Mouse (Mus musculus): ENCODE data around the gene Pitpnc1.

Pitpnc1 gene

GRCm38 (mm10) chr11:107441050-107441449 is 29.4 kb downstream of the Pitpnc1 start:
- no peak for DNase-seq (ENCODE audit: low read depth)

- DNase-seq (ENCODE audit: low read depth) = no peak
Observed at GRCm38 (mm10) chr11:107438140-107438539, 32.4 kb downstream of the Pitpnc1 start.

GRCm38 (mm10) chr11:107437723-107438122 is 32.8 kb downstream of the Pitpnc1 start:
- no peak for DNase-seq (ENCODE audit: low read depth)

- DNase-seq (ENCODE audit: low read depth) = no peak
Observed at GRCm38 (mm10) chr11:107435776-107436449, 34.6 kb downstream of the Pitpnc1 start.

- no peak for DNase-seq (ENCODE audit: low read depth)
Observed at GRCm38 (mm10) chr11:107431197-107431965, 39.1 kb downstream of the Pitpnc1 start.

GRCm38 (mm10) chr11:107428011-107428410 is 42.5 kb downstream of the Pitpnc1 start:
- no peak for DNase-seq (ENCODE audit: low read depth)

- DNase-seq (ENCODE audit: low read depth) = no peak
Observed at GRCm38 (mm10) chr11:107424176-107424575, 46.3 kb downstream of the Pitpnc1 start.

- no peak for DNase-seq (ENCODE audit: low read depth)
Observed at GRCm38 (mm10) chr11:107422356-107422754, 48.1 kb downstream of the Pitpnc1 start.

- DNase-seq (ENCODE audit: low read depth) = no peak
Observed at GRCm38 (mm10) chr11:107421751-107422355, 48.6 kb downstream of the Pitpnc1 start.

- no peak for DNase-seq (ENCODE audit: low read depth)
Observed at GRCm38 (mm10) chr11:107419925-107420324, 50.6 kb downstream of the Pitpnc1 start.

GRCm38 (mm10) chr11:107417041-107417583 is 53.4 kb downstream of the Pitpnc1 start:
- DNase-seq (ENCODE audit: low read depth) = peak; percentile 58

GRCm38 (mm10) chr11:107416561-107416926 is 54.0 kb downstream of the Pitpnc1 start:
- no peak for DNase-seq (ENCODE audit: low read depth)

GRCm38 (mm10) chr11:107415901-107416560 is 54.5 kb downstream of the Pitpnc1 start:
- no peak for DNase-seq (ENCODE audit: low read depth)

GRCm38 (mm10) chr11:107414996-107415747 is 55.3 kb downstream of the Pitpnc1 start:
- DNase-seq (ENCODE audit: low read depth) = no peak

GRCm38 (mm10) chr11:107413251-107413655 is 57.2 kb downstream of the Pitpnc1 start:
- no peak for DNase-seq (ENCODE audit: low read depth)

GRCm38 (mm10) chr11:107412128-107412527 is 58.4 kb downstream of the Pitpnc1 start:
- no peak for DNase-seq (ENCODE audit: low read depth)

GRCm38 (mm10) chr11:107411576-107411975 is 58.9 kb downstream of the Pitpnc1 start:
- DNase-seq (ENCODE audit: low read depth) = no peak

- no peak for DNase-seq (ENCODE audit: low read depth)
Observed at GRCm38 (mm10) chr11:107410804-107411203, 59.7 kb downstream of the Pitpnc1 start.

- no peak for DNase-seq (ENCODE audit: low read depth)
Observed at GRCm38 (mm10) chr11:107410090-107410732, 60.3 kb downstream of the Pitpnc1 start.

- DNase-seq (ENCODE audit: low read depth) = no peak
Observed at GRCm38 (mm10) chr11:107408886-107409285, 61.6 kb downstream of the Pitpnc1 start.

GRCm38 (mm10) chr11:107407698-107408097 is 62.8 kb downstream of the Pitpnc1 start:
- DNase-seq (ENCODE audit: low read depth) = no peak
